11 mouse cellular contexts compared by ENCODE assay signal in genomic region chr11:107428011-107428410, GRCm38 (mm10). TPM values are rescaled to one million over a fixed set of nuclear protein-coding genes. Genes with fewer than 3 reads are reported as not detected.
DNase-seq lines count a peak whose midpoint lies in the region; ATAC-seq and TF ChIP-seq lines count a peak whose summit lies in the region.
"Had no signal": no experiment of that assay in that cellular context is flagged by ENCODE, and none has a peak within 500 bp of the region (broad histone marks: within the 10 kb centered on the region; RNA-seq: fewer than 3 reads in every experiment).

No protein-coding gene starts in this region.

- intact Hi-C loops in heart, adult 2 months (cut with DNase I) = loop anchor here (2.0 kb wide), 1 partner anchor 17 kb away; no protein-coding TSS in a partner anchor

- no peaks in the 10 kb centered on the region for H3K27me3 ChIP-seq in heart, adult 2 months (ENCODE audit: control insufficient read depth, insufficient read depth, low read length)
- no peaks in the 10 kb centered on the region for H3K27me3 ChIP-seq in heart, embryonic 11.5 days (ENCODE audit: control insufficient read depth, insufficient read depth, low read length)
- H3K27me3 ChIP-seq in lung, postnatal 0 days (replicated peaks; ENCODE audit: insufficient read depth, low read length) = no peaks in the 10 kb centered on the region
- H3K27me3 ChIP-seq in hindbrain, embryonic 13.5 days = no peaks in the 10 kb centered on the region
- H3K27me3 ChIP-seq: lung, embryonic 15.5 days had no signal

- TF ChIP-seq EP300 in heart, adult 2 months (IDR thresholded peaks at IDR 0.05; ENCODE audit: insufficient read depth, low read depth, low read length) = 0 out of 2 replicates have a peak, but pooled peaks have one; percentile 68
- peak; percentile 37; the same call in 1 of the 2 replicates for TF ChIP-seq EP300 in lung, postnatal 0 days (IDR thresholded peaks at IDR 0.05)

- H3K4me2 ChIP-seq in heart, embryonic 11.5 days = no peak overlapping the region
- H3K4me2 ChIP-seq in lung, postnatal 0 days (replicated peaks; ENCODE audit: low read depth, low read length) = no peak overlapping the region
- no peak overlapping the region for H3K4me2 ChIP-seq in hindbrain, embryonic 13.5 days
- H3K4me2 ChIP-seq: hindbrain, embryonic 14.5 days; lung, embryonic 15.5 days had no signal

- WGBS in heart, adult 2 months = 53% methylated on average over 10 of the region's 10 CpGs
- 87% methylated on average over 10 of the region's 10 CpGs for WGBS in heart, embryonic 11.5 days (ENCODE audit: insufficient replicate concordance)
- WGBS in lung, postnatal 0 days = 73% methylated on average over 10 of the region's 10 CpGs
- 92% methylated on average over 10 of the region's 10 CpGs for WGBS in hindbrain, embryonic 13.5 days

- no peak for TF ChIP-seq CTCF in heart, adult 2 months (IDR thresholded peaks at IDR 0.05)
- TF ChIP-seq CTCF in lung, postnatal 0 days (IDR thresholded peaks at IDR 0.05) = no peak

- no peaks in the 10 kb centered on the region for H3K36me3 ChIP-seq in heart, adult 2 months (ENCODE audit: control insufficient read depth, insufficient read depth, low read length)
- no peaks in the 10 kb centered on the region for H3K36me3 ChIP-seq in heart, embryonic 11.5 days (ENCODE audit: control insufficient read depth, insufficient read depth, low read length)
- H3K36me3 ChIP-seq in lung, postnatal 0 days (ENCODE audit: insufficient read depth, low read length) = no peaks in the 10 kb centered on the region
- no peaks in the 10 kb centered on the region for H3K36me3 ChIP-seq in hindbrain, embryonic 13.5 days
- H3K36me3 ChIP-seq: lung, embryonic 15.5 days had no signal

- H3K4me1 ChIP-seq in heart, adult 2 months (ENCODE audit: control insufficient read depth, insufficient read depth, low read length) = peaks cover 3% of the 10 kb centered on the region
- H3K4me1 ChIP-seq in heart, embryonic 11.5 days (ENCODE audit: control insufficient read depth, insufficient read depth, low read length) = no peaks in the 10 kb centered on the region
- no peaks in the 10 kb centered on the region for H3K4me1 ChIP-seq in lung, postnatal 0 days (ENCODE audit: insufficient read depth, low read depth, low read length)
- H3K4me1 ChIP-seq in hindbrain, embryonic 13.5 days (replicated peaks) = peaks cover 24% of the 10 kb centered on the region
- H3K4me1 ChIP-seq: lung, embryonic 15.5 days had no signal

- no peak for DNase-seq in heart, adult 2 months
- DNase-seq in lung, postnatal 0 days (ENCODE audit: low spot score) = peak; percentile 41
- DNase-seq in lung, postnatal 10 days = no peak
- no peak for DNase-seq in frontal cortex, postnatal 14 days (ENCODE audit: low spot score in 2 of 2)
- DNase-seq: gastrocnemius, adult 2 months had no signal

- H3K79me2 ChIP-seq in heart, adult 2 months (replicated peaks; ENCODE audit: control insufficient read depth, insufficient read depth, low read length) = no peaks in the 10 kb centered on the region; the same call in 1 of the 2 replicates

- H3K9ac ChIP-seq in heart, adult 2 months (ENCODE audit: low read depth, low read length) = no peak overlapping the region
- no peak overlapping the region for H3K9ac ChIP-seq in heart, embryonic 11.5 days (ENCODE audit: low read depth, low read length)
- H3K9ac ChIP-seq in lung, postnatal 0 days (replicated peaks; ENCODE audit: low read depth) = no peak overlapping the region
- no peak overlapping the region for H3K9ac ChIP-seq in hindbrain, embryonic 13.5 days
- H3K9ac ChIP-seq: hindbrain, embryonic 14.5 days; lung, embryonic 15.5 days had no signal

- no peak for TF ChIP-seq POLR2A in heart, adult 2 months (IDR thresholded peaks at IDR 0.05; ENCODE audit: insufficient read depth, low read depth, low read length)

- H3K27ac ChIP-seq in heart, adult 2 months = peak overlapping the region; percentile 3; the same call in 1 of the 2 replicates
- H3K27ac ChIP-seq in heart, embryonic 11.5 days (ENCODE audit: low read depth, low read length) = no peak overlapping the region
- H3K27ac ChIP-seq in lung, postnatal 0 days (ENCODE audit: low read length) = no peak overlapping the region
- no peak overlapping the region for H3K27ac ChIP-seq in hindbrain, embryonic 13.5 days
- H3K27ac ChIP-seq: gastrocnemius, adult 2 months; hindbrain, embryonic 14.5 days; lung, embryonic 15.5 days had no signal

- H3K4me3 ChIP-seq in heart, adult 2 months = no peak overlapping the region
- H3K4me3 ChIP-seq in heart, embryonic 11.5 days (ENCODE audit: low read depth, low read length) = no peak overlapping the region
- H3K4me3 ChIP-seq in lung, postnatal 0 days (ENCODE audit: low read depth, low read length) = no peak overlapping the region
- no peak overlapping the region for H3K4me3 ChIP-seq in hindbrain, embryonic 13.5 days
- H3K4me3 ChIP-seq: gastrocnemius, adult 2 months; lung, embryonic 15.5 days had no signal

- 0 out of 2 replicates have a peak, but pooled peaks cover 3% of the 10 kb centered on the region for H3K9me3 ChIP-seq in heart, embryonic 11.5 days (replicated peaks; ENCODE audit: control insufficient read depth, low read length)
- H3K9me3 ChIP-seq in lung, postnatal 0 days (ENCODE audit: low read length) = no peaks in the 10 kb centered on the region
- no peaks in the 10 kb centered on the region for H3K9me3 ChIP-seq in hindbrain, embryonic 13.5 days
- H3K9me3 ChIP-seq: lung, embryonic 15.5 days had no signal

- no peak for ATAC-seq in heart, embryonic 11.5 days (replicated peaks; ENCODE audit: insufficient number of reproducible peaks, low FRiP score, low TSS enrichment)
- ATAC-seq in lung, postnatal 0 days = peak; percentile 26; the same call in 1 of the 2 replicates
- ATAC-seq in common myeloid progenitor, adult 5-6 weeks (replicated peaks; ENCODE audit: low read depth, poor library complexity, severe bottlenecking) = peak; percentile 46
- ATAC-seq in neutrophil, adult 5-6 weeks (ENCODE audit: extremely low read depth, insufficient number of reproducible peaks, low FRiP score, poor library complexity, severe bottlenecking) = peak; percentile 92
- ATAC-seq in hindbrain, embryonic 13.5 days (ENCODE audit: low FRiP score) = no peak

RNA-seq across cellular contexts. Expression of gene Pitpnc1, which starts 42.5 kb away (rescaled TPM):
- 10 to 100 TPM; 66.4 to 68.1 TPM for total RNA-seq in heart, adult 2 months (2021)
- polyA plus RNA-seq in heart, adult 2 months (2012; rRNA removed) = 22.7 and 39.4 TPM in 2 replicates
- 9.7 and 10.9 TPM in 2 replicates for polyA plus RNA-seq in heart, embryonic 11.5 days (2014; fragmentation: Nextera tagmentation; extraction: Ambion mirVana)
- 16.3 and 22.2 TPM in 2 replicates for polyA plus RNA-seq in lung, postnatal 0 days (2015; fragmentation: Nextera tagmentation; extraction: Ambion mirVana)
- 36.5 and 42.8 TPM in 2 replicates for total RNA-seq in common myeloid progenitor, adult 5-6 weeks (2017)
- 20.0 and 24.4 TPM in 2 replicates for total RNA-seq in neutrophil, adult 5-6 weeks (2017)
- polyA plus RNA-seq in hindbrain, embryonic 13.5 days (2015; fragmentation: Nextera tagmentation; extraction: Ambion mirVana) = 33.9 and 35.2 TPM in 2 replicates

RNA-seq across cellular contexts. Expression of gene Psmd12, which starts 51.3 kb away (rescaled TPM):
- 10 to 100 TPM; 78.3 to 92.2 TPM for total RNA-seq in heart, adult 2 months (2021)
- polyA plus RNA-seq in heart, adult 2 months (2012; rRNA removed) = 22.6 and 42.4 TPM in 2 replicates
- 178 and 179 TPM in 2 replicates for polyA plus RNA-seq in heart, embryonic 11.5 days (2014; fragmentation: Nextera tagmentation; extraction: Ambion mirVana)
- 92.6 TPM in 2 replicates for polyA plus RNA-seq in lung, postnatal 0 days (2015; fragmentation: Nextera tagmentation; extraction: Ambion mirVana)
- 119 and 150 TPM in 2 replicates for total RNA-seq in common myeloid progenitor, adult 5-6 weeks (2017)
- total RNA-seq in neutrophil, adult 5-6 weeks (2017) = 52.8 and 67.9 TPM in 2 replicates
- polyA plus RNA-seq in hindbrain, embryonic 13.5 days (2015; fragmentation: Nextera tagmentation; extraction: Ambion mirVana) = 158 and 163 TPM in 2 replicates

Comparison
In these comparisons a context has a peak if more than half of its experiments do, and no peak if none do; other contexts are left out.
1. ATAC-seq: peak in lung, postnatal 0 days (single experiment), common myeloid progenitor, adult 5-6 weeks (single experiment) and neutrophil, adult 5-6 weeks (single experiment); none in heart, embryonic 11.5 days (single experiment) and hindbrain, embryonic 13.5 days (single experiment).